Mouse (Mus musculus): ENCODE data around the gene Eef1akmt1.
A peak's percentile ranks its signal among the peaks of the same experiment; 100 is the strongest.

Eef1akmt1 gene

DNA sequence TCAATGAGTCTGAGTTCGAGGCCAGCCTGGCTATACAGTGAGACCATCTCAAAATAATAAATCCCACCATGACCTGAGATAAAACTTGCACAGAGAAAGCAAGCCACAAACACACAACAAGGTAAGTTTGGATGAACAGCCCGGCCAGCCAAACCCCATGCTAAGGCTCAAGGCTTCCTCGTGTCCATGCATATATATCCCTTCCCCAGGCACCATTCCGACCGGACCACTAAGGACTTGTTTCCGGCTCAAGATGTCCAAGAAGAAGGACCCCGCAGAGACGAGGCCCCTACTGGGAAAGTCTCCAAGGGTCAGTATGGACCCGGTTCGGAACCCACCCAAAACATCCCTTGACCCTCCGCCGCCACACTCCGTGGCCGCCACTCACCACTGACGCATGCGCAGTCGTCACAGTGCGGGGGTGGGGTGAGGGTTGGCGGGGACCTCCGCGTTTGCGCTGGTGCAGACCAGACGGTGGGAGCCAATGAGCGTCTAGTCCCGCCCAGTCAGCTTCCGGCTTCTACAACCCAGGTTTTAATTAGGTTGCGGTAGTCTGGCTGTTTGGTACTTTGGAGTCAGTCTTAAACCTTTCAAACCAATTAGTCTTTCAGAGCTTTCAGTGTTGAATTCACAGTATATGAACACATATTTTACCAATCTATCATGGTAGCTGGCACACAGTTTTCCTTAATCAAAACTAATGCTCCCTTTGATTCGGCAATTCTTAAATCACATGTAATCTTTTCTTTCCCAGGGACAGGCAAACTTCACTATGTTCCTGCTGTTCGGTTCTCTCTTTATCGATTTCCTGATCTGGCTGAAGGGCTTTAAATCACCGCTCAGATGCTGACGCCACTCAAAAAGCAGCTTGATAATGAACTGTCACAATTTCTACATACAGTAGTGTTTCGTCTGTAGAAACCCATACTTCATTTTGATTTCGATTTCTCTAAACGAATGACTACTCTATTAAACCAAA, at the start of gene Eef1akmt1:
Gene Eef1akmt1 (minus strand): TSS at position 458 of the 979 bp plus-strand sequence.
- peak; percentile 93 for DNase-seq

DNA sequence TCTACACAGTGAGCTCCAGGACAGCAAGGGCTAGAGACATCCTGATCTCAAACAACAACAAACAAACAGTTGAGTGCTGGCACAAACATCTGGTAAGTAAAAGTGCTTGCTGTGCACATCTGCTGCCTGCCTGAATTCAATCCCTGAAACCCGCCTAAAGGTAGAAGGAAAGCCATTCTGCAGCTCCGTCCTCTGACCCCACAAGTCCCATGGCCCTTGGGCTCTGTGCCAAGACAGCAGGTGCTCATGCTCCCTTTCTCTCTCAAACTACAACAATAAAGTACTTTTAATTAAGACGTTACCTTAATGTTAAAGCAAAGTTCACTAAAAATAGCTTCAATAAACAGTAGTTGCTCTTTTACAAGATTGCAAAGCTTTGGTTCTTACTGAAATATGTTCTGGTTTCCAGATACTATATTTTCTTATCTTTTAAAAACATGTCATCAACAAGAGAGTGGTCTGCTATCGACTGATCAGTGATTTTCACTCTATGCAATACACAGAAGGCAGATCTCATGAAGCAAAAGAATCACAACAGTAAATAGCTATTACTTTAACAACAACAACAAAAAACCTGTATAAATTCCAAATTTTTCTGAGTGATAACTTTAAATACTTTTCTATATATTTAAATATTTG, 49.3 kb upstream of the Eef1akmt1 start:
- DNase-seq = peak; percentile 14

DNA sequence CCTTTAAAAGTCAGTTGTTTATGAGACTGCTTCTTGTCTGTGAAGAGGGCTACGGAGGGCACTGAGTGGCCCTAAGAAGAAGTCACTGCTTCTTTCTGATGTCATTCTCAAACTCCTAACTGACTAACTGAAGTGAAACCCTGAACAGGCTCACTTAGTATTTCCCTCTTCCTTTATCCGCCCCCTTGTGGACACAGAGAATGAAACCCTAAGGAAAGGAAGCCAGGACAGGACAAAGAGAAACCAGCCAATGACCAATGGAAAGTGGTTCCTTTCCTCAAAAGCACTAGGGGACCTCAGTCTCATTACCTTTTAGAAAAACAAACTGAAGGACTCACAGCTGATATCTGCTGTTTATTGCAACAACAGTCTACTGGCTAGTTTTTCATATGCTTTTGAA, 48.1 kb upstream of the Eef1akmt1 start:
- DNase-seq = peak; percentile 8

DNA sequence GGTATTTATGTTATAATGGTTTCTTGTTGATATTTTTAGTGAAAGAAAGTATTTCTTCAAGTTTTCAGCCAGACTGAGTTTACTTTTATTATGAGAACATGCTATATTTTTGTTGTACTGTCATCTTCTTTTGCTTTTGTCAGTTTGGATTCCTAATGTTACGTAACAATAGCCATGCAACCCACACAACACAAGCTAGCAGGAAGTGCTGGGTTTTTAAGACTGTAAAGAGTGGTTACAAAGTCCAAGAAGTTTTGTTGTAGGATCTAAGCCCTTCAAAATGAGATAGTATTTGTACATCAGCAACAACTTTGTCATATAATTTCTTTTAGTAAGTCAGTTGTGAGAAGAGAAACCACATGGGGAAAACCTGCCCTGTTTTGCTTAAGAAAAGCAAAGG, 46.3 kb upstream of the Eef1akmt1 start:
- DNase-seq = no peak

DNA sequence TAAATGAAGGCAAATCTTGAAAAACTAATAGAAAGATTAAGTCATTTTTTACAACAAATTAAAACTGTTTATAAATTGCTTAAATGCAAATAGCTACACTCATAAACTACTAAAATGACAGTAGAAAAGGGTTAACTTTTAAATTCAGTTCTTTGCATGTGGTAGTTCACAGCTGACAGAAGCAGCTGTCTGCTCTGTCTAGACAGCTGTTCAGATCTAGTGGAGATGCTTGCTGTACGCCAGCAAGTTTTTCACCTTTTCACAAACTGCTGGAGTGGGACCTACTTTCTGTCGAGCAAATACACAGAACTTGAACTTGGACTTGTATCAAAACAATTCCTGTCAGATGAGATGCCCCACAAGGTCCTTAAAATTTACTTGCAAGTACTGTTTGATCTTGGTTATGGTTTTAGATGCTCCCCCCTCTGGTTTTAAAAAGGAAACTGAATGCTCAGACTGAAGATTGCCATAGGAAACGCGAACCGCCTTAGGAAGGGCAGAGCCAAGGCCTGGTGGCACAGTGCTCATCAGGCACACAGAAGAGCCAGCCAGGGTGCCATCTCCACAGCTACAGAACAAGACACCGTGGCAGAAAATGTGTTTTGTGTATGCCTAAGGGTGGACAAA, 45.0 kb upstream of the Eef1akmt1 start:
- DNase-seq = no peak

DNA sequence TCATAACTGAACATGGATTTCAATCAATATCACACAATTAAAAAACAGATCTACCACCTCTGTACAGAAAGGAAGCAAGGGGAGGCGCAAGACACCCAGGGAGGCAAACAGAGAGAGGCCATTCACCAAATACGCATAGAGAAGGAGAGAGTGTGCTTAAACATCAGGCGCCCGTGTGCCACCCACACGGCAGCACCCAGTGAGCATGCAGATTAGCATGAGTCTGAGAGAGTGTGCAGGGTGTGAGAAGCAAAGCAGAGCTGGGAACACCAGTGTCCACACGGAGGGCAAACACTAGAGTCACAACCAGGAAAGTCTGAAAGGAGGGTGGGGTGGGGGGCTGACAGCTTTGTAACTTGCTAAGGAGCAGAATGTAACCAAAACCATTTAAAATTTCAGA, 44.4 kb upstream of the Eef1akmt1 start:
- no peak for DNase-seq

DNA sequence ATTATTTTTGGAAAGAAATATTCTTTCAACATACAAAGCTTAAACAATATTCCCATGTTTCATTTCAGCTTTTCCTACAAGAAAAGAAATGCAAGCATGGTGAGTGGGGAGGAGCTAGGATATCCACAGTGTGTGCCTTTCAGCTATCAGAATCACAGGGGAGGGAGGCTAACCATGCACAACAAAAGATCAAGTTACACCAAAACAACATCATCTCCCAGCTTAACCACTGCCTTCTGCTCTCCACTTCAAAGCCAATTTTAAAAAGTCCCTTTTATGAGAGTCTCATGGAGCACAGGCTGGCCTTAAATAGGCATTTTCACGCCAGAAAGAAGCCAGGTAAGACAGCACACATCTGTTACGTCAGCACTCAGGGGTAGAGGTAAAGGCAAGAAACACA, 39.6 kb upstream of the Eef1akmt1 start:
- no peak for DNase-seq

DNA sequence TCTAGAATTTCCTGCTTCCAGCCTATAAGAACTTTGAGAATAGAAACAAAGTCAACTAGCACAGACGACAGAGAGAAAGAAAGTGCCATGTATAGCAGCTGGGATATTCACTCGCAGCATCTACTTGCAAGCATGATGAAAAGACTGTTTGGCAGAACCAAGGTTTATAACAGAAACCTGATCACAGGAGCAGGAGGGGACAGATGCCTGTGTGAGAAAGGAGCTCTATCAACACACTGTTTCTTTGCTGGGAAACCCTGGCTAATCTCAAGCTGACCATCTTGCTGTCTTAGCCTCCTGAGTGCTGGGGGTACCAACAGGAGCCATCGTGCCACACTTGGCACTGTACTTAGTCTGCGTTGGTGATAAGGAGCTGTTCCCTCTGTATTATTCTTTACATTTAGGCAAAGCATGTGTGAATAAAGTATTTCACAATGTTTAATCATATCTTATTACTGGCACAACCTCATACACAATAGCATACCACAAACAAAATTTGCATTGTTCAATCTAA, 38.5 kb upstream of the Eef1akmt1 start:
- no peak for DNase-seq

DNA sequence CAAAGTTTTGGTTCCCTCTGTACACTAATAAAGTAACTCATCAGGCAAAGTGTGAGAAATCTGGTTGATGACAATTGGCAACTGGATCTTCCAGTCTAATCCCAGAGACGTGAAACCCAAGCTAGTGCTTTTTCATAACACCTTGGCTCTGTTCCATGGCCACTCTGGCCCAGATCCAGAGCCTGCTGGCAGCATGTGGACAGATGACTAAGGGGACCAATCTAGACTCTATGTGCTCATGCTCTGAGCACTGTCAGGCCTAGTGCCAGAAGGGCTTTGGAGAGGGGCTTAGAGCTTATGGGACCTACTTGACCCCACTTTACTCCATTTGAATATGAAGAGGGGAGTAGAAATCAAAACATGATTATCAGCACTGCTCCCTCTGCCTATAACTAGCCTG, 36.1 kb upstream of the Eef1akmt1 start:
- DNase-seq = peak; percentile 76

DNA sequence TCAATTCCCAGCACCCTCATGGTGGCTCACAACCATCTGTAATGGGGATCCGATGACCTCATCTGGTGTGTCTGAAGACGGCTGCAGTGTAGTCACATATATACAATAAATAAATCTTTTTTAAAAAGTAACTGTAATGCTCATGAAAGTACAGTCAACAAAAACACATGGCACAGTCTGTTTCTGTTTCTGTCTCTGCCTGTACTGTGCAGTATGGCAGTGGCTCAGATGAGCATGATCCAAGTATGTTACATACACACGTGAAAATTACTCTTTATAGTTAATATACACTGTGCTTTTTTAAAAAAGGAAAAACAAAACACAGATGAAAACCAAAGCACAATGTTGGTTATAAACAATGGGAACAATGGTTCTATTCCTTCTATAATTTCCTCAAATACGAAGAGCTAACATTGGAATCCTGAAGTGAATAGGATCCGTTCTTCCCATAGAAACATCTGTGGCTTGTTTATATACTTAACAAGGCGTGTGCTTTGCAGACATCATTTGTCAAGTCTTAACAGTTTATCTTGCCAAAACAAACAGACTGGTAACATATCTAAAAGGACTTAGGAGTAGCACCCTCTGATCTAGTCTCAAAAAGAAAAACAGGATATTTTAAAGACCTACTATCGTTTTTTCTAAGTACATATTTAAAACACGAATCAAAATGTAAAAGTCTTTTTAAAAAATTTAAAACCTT, 35.4 kb upstream of the Eef1akmt1 start:
- DNase-seq = no peak

DNA sequence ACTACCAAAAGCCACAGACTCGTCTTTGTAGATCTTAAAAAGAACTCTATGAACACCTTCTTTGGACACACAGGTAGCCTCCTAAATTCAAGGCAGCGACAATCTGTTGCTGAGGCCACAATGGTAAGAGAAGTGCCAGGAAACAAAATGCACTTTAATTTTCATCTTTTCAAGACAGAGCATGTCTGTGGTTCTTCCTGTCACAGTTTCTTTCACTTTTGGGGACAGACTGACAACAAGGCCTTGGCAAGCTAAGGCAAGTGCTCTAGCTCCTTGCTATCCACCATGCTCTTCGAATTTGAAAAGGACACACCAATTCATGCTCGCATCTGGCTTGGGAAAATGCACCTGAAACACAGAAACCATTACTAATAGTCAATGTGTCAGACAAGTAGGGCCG, 21.9 kb upstream of the Eef1akmt1 start:
- DNase-seq = no peak

DNA sequence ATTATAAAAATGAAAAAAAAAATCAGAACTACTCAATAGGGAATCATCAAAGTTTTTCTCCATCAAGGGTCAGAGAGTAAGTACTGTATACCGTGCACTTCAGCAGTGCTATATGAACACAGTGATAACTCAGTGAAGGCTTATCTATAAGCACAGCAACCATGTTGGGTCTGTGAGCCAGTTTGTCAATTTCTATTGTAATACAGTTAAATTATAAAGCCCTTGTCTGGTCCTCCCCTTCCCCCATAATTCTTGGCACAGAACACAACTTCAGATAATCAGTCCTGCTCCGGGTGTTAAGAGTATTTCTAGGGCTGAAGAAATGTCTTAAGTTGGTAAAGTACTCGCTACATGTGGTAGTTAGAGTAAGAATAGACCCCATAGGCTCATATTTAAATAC, 20.4 kb upstream of the Eef1akmt1 start:
- DNase-seq = no peak

DNA sequence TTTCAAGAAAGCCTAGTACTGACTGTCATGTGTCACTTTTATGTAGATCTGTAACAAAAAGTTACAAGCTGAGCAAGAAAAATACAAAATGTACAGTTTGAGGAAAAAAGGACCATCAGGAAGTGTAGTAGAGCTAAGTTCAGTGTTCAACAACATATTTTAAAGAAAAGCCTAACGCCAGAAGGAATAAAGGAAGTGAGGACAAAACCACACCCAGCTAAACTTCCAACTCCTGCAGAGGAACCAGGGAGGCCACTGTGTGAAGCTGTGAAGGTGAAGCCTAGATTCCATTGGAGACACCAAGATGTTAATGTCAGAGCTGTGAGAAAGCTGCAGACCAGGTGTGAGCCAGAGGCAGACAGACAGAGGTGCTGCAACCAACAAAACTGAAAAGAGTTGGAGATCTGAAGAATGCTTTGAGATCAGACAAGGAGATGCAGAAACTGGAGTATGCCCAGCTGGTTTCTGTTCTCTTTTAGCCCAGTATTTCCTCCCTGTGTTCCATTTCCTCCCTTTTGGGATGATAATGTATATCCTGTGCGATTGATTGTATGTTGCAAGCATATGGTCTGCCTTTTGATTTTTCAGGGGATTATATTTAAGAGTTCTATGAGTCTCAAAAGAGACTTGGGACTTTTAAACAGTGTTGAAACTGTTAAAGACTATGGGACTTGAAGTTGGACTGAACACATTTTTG, 5.1 kb upstream of the Eef1akmt1 start:
- DNase-seq = no peak

DNA sequence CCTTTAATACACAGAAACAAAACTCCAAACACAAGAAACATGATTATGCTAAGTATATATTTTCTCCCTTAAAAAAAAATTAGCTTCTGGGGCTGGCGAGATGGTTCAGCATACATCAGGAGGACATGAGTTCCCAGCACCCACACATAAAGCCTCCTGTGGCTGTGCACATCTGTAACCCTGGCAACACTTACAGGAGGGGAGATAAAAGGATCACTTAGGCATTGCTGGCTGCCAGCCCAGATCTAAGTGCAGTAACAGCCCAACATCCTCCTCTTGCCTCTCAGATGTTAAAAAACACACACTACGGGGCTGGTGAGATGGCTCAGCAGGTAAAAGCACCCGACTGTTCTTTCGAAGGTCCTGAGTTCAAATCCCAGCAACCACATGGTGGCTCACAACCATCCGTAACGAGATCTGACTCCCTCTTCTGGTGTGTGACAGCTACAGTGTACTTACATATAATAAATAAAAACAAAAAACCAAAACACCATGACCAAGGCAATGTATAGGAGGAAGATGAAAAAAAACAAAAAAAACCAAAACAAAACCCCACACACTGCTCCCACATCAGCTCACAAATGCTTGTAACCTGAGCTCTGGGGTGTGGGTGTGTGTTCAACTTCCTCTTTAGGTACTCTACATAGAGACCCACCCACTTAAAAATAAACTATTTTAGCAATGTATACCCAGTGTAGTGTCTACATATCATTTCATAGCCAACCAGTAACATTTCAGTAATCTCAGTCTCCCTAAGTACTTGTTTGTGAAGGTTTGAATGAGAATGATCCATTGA, 3.6 kb upstream of the Eef1akmt1 start:
- DNase-seq = no peak

DNA sequence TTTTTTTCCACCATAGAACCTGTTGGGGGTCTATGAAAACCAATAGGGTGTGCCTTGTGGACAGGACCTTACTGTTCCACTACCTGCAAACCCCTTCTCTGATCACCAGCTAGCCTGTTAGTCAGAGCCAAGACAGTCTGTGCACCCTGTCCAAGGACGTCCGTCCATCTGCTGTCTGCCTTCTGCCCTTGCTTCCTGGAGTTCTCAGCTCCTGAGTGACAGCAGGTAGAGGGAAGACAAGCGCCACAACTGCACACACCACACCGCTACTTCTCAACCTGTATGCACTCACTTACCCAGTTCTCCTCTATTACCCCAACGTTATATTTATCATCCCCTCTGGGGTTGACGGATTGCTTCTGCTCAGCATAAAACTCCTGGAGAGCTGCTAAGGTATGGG, 5.8 kb downstream of the Eef1akmt1 start:
- no peak for DNase-seq

DNA sequence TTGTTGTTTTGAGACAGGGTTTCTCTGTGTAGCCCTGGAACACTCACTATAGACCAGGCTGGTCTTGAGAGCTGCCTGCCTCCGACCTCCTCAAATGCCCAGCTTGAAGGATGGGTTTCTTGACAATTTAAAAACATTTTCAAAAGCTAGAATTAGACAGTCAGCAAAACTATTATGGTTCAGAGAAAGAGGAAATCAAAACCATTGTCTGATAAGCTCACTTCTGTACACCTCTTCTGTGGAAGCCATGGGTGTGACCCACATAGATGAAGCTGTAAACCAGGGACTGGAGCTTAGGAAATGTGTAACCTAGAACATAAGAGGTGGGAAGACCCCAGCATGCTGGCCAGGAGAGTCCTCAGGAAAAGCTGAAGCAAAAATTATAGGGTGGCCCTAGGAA, 14.5 kb downstream of the Eef1akmt1 start:
- no peak for DNase-seq

DNA sequence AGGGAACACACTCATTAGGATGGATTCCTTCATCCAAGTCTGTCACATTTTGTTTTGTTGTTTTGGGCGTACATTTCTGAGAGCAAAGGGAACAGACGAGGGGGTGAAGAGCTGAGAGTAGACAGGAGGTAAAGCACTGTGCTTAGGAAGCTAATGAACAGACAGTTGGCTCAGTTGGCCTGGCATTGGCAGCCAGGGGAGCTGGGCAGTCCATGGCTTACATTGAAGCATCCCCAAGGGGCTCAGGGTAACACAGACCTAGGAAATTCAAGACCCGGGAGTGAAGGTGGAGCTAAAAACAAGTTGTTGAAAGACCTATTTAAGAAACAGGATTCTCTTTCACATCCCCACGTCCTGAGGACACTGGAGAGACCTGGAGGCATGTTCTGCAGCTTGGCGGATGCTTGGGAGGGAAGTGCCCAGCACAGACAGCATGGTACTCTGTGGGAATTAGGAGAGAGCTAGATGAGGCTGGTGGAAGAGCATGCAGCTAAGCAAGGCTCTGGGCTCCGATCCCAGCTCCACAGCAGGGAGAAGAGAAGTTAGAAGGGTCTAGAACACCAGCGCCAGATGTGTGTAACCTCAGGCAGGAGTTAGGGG, 15.8 kb downstream of the Eef1akmt1 start:
- no peak for DNase-seq

DNA sequence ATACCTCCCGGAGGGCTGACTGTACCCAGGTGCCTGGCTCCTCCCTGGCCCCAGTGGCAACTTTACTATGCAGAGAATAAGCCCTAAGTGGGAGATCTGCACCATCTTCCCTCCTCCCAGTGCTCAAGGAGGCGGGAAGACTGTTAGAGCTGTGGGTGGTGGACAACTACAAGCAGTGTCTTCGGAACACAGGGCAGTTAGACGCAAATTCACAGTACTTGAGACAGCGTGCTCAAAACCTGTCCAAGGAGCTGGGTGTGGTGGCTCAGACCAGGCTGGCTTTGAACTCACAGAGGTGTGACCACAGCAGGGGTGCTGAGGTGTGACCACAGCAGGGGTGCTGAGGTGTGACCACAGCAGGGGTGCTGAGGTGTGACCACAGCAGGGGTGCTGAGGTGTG, 17.0 kb downstream of the Eef1akmt1 start:
- DNase-seq = no peak

DNA sequence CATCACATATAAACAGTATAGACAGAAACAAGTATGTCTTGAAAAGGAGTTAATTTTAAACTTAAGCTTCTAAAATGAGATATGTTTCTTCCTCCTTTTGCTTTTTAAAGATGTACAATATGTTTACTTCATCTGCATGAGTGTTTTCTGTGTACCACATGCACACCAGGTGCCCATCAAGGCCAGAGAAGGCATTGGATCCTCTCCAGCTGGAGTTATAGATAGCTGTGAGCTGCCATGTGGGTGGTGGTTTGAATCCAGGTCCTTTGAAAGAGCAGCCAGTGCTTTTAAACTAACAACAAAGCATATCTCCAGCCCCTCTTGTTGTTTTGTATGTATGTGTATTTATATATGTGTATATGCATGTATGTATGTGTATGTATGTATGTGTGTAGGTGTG, 18.5 kb downstream of the Eef1akmt1 start:
- no peak for DNase-seq

DNA sequence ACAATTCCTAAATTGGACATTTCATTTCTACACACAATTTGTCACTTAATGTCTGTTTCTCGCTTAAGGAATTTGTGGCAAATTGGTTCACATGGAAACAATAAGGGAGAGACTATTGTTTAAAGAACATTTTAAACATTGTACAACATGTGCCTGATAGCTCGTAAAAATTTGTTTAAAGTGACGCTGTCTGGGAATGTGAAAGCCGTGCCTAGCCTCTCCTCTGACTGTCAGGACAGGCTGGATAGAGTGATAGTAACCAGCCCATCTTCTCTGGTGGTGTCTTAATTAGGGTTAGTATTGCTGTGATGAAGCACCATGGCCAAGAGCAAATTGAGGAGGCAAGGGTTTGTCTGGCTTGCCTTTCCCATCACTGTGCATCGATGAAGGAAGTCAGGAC, 24.4 kb downstream of the Eef1akmt1 start:
- no peak for DNase-seq

DNA sequence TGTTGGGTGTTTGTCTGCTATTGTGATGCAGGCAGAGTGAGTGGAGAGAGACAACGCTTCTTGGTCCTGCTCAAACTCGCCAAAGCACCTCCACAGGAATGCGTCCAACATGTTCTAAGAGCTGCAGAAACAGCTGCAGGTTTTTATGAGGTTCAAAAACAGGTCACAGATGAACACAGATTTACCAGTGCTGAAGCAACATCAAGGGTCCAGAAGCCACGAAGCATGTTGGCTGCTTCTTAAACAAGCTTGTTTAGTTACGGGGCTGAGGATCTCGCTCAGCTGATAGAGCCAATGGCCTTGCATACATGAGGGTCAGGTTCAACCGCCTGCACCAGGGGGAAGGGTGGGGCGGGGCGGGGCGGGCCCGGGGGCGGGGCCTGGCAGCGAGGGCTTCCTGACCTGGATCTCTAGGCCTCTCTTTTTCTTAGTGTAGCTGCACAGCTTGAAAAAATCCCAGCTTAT, 24.8 kb downstream of the Eef1akmt1 start:
- no peak for DNase-seq
